Mouse (Mus musculus) adrenal gland, postnatal 10 days (tissue): ENCODE results near the gene Cobll1. TPM values are rescaled to one million over a fixed set of nuclear protein-coding genes. Genes with fewer than 3 reads are reported as not detected.

Source experiments
- DNase-seq: peaks from one replicate; pipeline ENCODE4 v3.0.0; 2021; ENCODE audit warnings: mixed read lengths
- total RNA-seq, 2 experiments: library from RNA; stranded (reverse); gene quantifications; 2 replicates each; pipeline ENCODE4 v1.2.3; 2021

The Cobll1 gene
- total RNA-seq, 2 experiments from 2014 or later: 106 to 124 TPM

DNA sequence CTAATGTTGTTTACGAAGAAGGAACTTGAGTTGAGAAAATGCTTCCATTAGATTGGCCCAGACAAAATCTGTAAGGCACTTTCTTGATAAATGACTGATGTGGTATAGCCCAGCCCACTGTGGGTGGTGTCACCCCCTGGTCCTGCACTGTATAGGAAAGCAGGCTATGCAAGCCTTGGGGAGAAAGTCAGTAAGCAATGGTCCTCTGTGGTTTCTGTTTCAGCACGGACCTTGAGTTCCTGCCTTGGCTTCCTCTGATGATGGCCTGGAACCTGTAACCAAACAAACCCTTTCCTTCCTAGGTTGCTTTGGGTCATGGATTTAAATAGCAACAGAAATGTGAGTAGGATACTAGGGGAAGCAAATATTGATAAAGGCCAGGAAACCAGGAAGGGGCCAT lies 148.2 kb downstream of the Cobll1 start:
- no peak for DNase-seq

DNA sequence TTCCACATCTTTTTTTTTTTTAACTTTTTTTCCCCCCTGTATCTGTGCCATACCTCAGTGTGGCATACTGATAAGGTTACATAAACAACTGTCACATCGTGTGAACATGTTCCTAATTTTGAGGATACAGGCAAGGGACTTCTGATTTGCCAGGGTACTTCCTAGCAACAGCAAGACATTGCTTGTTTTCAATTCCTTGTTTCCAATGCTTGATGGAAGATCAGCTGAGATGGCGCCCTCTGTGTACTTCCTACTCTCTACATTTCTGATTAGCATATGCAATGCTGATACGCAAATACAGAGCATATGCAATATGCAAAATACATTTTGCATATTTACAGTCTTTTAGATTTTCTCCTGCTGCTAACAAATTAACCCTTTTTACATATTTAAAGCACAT lies 152.0 kb downstream of the Cobll1 start:
- no peak for DNase-seq

DNA sequence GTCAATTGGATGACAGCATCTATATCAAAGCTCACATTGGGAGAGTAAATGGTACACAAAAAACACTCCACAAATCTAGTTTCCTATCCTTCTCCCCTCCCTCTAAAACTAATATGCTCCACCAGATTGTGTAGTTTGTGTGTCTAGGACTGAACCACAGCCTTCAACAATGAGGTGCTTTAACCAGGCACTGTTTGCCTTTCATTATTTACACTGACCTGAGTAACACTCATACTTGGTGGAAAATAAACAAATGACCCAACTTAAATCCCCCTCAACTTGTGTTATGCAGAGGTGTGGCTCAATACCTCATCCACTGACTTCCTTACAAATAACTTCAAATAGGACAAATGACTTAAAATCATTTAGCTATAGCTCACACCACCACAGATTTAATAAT lies 155.8 kb downstream of the Cobll1 start:
- DNase-seq: no peak

DNA sequence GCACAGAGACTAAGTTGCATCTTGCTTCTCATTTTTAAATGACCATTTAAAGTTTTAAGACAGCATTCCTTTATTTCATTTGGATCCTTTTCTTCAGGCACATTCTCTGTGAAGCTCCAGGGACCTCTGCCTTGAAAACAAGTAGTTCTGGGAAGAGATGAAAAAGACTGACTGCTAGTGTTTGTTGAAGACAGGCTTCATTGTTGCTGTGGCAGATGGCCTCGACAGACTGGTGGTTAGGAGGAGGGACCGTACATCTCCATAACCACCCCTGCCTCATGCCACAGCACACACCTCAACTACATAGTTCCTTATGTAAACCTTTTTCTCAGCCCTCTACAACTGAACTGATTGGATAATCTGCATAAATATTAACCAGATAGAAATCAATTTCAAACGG lies 161.7 kb downstream of the Cobll1 start:
- DNase-seq: no peak

DNA sequence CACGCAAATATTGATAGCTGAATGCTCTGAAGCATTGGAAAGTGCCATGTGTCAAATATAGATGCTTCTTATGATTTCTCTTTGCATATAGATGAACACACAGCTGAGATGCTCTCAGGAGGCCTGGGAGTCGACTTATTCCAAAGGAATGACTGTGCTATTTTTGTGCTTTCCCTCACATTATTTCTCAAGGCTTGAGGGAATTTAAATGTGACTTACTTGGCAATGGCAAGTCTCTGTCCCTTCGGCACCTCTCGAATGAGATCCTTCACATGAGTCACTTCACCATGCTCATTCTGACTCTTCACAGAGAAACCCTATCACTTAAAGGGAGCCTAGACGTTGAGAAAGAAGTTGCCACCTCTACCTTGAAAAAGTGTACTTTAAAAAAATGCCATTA lies 163.4 kb downstream of the Cobll1 start:
- DNase-seq: no peak

DNA sequence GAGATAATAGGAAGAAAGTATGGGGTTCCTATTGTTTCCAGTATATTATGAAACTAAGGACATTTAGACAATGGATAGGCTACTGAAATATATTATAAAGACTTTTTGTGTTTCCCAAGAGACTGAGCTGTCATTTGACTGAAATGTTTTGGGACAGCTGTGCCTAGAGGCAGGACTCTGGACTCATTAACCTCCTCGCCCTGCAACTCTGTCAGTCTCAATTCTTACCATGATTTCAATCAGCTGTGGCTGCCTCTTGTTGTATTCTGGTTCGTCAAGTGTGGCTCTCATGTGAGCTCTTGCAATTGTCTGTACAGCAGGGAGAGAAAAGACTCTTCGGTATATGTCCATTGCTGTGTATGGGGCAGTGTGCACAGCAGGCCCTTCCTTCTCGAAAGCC lies 163.8 kb downstream of the Cobll1 start:
- no peak for DNase-seq

DNA sequence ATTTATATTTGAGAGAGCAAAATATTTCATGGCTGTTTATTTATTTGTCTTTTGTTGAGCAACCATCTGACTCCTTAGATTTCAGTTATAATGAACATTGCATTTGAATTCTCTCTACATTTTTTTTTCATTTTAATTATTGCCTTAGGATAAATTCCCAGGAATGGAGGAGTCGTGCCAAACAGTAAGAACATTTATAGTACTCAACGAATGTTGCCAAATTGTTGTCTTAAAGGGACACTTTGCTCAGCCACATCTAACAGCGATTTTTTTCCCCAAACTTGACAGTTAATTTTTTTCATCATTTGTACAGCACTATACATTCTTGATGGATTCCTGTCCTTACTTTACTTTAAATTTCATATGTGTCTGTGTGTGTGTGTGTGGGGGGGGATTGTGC lies 167.0 kb downstream of the Cobll1 start:
- DNase-seq: no peak

DNA sequence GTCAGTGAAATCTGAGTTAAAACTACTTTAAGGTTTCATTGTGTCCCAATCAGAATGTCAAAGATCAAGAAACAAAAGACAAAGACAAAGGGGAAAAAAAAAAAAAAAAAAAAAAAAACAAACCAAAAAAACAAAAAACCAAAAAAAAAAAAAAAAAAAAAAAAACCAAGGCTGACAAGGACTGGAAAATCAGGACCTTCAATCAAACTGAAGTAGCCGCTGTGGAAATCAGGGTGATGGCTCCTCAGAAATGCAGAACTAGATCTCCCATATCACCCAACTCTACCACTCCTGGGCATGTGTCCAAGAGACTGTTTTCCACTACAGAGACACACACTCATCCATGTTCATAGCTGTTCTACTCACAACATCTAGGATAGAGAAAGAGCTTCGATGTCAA lies 185.4 kb downstream of the Cobll1 start:
- DNase-seq: no peak

DNA sequence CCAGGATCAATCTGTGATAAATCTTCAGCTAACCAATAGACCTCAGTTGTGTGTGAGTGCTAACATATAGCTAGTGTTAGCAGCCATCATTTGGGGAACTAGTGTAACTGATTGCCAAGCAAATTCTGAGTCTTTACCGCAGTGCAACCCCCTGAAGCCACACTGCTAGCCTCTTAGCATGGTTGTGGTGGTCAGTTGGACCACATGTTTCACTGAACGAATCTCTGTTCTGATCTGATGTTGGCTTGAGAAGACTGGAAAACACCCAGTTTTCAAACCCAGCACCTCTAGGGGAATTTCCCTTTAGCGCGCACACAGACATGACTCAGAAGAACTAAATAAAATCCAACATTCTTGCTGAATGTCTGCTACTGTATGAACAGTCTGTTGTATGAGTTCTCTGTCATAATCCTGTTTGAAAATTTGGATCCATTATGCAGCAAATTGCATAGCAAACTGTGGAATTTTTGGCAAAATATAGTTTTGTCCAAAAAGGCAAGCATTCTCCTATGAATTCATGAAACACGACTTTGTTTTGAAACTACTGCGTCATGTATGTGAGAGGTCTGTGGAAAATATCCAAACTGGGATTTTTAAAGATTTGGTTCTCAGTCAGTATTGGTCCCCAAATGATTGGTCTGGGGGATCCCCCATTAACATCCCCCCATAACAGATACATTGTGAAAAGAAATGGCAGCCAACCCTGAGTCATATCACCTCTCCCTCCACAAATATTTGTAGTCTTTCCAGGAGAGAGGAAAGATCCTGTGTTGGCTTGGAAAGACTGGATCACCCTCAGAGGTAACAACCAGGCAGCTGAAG lies 186.8 kb downstream of the Cobll1 start:
- DNase-seq: no peak

DNA sequence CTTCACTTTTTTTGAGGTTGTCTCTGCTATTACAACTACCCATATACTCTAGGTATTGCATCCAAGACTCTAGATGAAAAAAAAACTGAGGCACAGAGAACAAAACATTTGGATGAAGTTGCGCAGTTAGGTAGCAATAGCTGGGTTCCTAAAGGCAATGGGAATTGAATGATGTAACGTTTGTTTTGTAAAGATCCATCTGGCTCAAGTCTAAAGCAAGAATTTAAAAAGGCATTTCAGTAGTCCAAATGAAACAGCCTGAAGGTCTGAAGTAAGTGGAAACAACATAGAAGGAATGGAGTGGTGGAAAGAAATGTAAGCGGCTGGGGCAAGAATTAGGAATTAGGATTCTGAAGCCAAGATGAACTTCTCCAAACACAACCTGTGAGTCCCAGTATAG lies 188.4 kb downstream of the Cobll1 start:
- DNase-seq: no peak

DNA sequence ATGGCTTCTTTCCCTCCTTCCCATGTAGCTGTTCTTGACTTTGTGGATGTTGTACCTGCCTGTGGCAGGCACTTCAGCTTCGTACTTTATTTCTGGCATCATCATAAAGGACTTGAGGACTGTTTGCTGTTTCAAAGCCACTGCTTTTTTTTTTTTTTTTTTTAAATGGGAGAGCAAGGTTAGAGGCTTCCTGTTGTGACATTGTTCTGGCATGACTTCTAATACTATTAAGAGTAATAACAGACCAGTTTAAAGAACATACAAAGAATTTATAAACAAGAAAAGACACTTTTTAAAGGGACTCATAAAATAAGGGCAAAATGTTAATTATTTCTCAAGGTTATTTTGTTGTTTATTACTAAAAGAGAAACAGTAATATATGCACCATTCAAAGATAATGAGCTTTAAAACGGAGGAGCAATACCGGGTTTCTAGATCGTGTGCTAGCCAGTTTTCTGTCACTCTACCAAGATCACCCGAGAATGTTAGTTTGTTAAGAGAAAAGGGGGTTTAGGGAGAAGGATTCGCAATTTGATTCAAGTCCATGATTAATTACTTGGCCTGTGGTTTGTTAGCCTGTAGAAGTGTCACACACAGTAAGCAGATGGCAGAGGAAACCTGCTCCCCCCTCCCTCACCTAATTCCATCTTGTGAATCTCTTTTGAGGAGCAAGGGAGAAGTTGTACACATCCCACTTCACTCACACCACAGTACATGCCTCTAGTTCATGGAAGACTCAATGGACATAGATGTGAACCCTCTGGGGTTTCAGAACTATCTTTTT lies 190.8 kb downstream of the Cobll1 start:
- DNase-seq: no peak

Other genes starting within 250 kb of the Cobll1 start
- 10 to 100 TPM; 37.9 to 39.4 TPM for gene Grb14, start 214.4 kb downstream of the Cobll1 start, total RNA-seq
- 10 to 100 TPM; 20.9 to 22.6 TPM for gene Slc38a11, start 124.6 kb upstream of the Cobll1 start, total RNA-seq